Comparison of ENCODE assay signal across 8 mouse cellular contexts in the genomic region with DNA sequence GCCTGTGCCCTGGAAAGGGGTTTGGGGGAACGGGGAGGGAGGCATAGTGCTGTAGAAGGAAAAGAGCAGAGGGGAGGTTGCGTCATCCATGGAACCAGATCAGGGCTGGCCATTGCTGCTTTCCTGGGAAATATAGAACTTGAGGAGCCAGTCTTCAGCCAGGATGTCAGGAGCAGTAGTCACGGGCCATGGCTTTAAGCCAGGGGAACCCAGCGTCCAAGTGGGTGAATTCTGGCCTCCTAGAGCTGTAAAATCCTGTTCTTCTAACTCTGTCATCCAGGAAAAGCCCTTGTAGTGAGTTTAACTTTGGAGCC. TPM values are rescaled to one million over a fixed set of nuclear protein-coding genes. Genes with fewer than 3 reads are reported as not detected.
DNase-seq lines count a peak whose midpoint lies in the region; ATAC-seq and TF ChIP-seq lines count a peak whose summit lies in the region.

No protein-coding gene starts in this region.

- TF ChIP-seq CTCF in lung, postnatal 0 days (IDR thresholded peaks at IDR 0.05) = no peak

- H3K9me3 ChIP-seq in hindbrain, embryonic 15.5 days = no peaks in the 10 kb centered on the region
- H3K9me3 ChIP-seq in lung, postnatal 0 days (ENCODE audit: low read length) = no peaks in the 10 kb centered on the region

- H3K4me1 ChIP-seq in hindbrain, embryonic 15.5 days (replicated peaks) = peaks cover 78% of the 10 kb centered on the region
- H3K4me1 ChIP-seq in lung, postnatal 0 days (ENCODE audit: insufficient read depth, low read depth, low read length) = peaks cover 5% of the 10 kb centered on the region; the same call in 1 of the 2 replicates

- H3K4me2 ChIP-seq in hindbrain, embryonic 15.5 days = peak overlapping the region; percentile 47
- no peak overlapping the region for H3K4me2 ChIP-seq in lung, postnatal 0 days (replicated peaks; ENCODE audit: low read depth, low read length)

- WGBS in hindbrain, embryonic 15.5 days = 43% methylated on average over 4 of the region's 4 CpGs
- 11% methylated on average over 4 of the region's 4 CpGs for WGBS in lung, postnatal 0 days

- no peak for TF ChIP-seq EP300 in lung, postnatal 0 days (IDR thresholded peaks at IDR 0.05)

- peak overlapping the region; percentile 16; the same call in 1 of the 2 replicates for H3K9ac ChIP-seq in hindbrain, embryonic 15.5 days
- H3K9ac ChIP-seq in lung, postnatal 0 days (replicated peaks; ENCODE audit: low read depth) = no peak overlapping the region

- H3K36me3 ChIP-seq in hindbrain, embryonic 15.5 days = no peaks in the 10 kb centered on the region
- no peaks in the 10 kb centered on the region for H3K36me3 ChIP-seq in lung, postnatal 0 days (ENCODE audit: insufficient read depth, low read length)

- ATAC-seq in hindbrain, embryonic 15.5 days (ENCODE audit: low FRiP score, low read depth) = no peak
- ATAC-seq in lung, postnatal 0 days = peak; percentile 70
- ATAC-seq in frontal cortex, adult (ENCODE audit: low TSS enrichment) = no peak

- H3K4me3 ChIP-seq in hindbrain, embryonic 15.5 days = 0 out of 2 replicates have a peak overlapping the region, but pooled peaks have one; percentile 0
- no peak overlapping the region for H3K4me3 ChIP-seq in lung, postnatal 0 days (ENCODE audit: low read depth, low read length)

- peak; percentile 21 for DNase-seq in cerebellum, adult 8-10 months
- no peak for DNase-seq in cerebellum, postnatal 36 days
- DNase-seq in Muller cell, postnatal 12 days (ENCODE audit: inconsistent ontology term) = peak; percentile 66
- peak; percentile 62 for DNase-seq in lung, postnatal 0 days (ENCODE audit: low spot score)
- DNase-seq in embryo, embryonic 10.5 days (ENCODE audit: low spot score) = no peak
- no peak for DNase-seq in gastrocnemius, postnatal 25 days

- H3K27ac ChIP-seq in hindbrain, embryonic 15.5 days (replicated peaks) = peak overlapping the region; percentile 70
- no peak overlapping the region for H3K27ac ChIP-seq in lung, postnatal 0 days (ENCODE audit: low read length)

- H3K27me3 ChIP-seq in hindbrain, embryonic 15.5 days = no peaks in the 10 kb centered on the region
- H3K27me3 ChIP-seq in lung, postnatal 0 days (replicated peaks; ENCODE audit: insufficient read depth, low read length) = 0 out of 2 replicates have a peak, but pooled peaks cover 4% of the 10 kb centered on the region

RNA-seq across cellular contexts. Expression of a gene that starts 8.8 kb away (rescaled TPM):
- 21.2 and 21.6 TPM in 2 replicates for polyA plus RNA-seq in hindbrain, embryonic 15.5 days (2015; fragmentation: Nextera tagmentation; extraction: Ambion mirVana)
- polyA plus RNA-seq in lung, postnatal 0 days (2015; fragmentation: Nextera tagmentation; extraction: Ambion mirVana) = 0.12 and 0.14 TPM in 2 replicates
- under 1 TPM in 1 of 2 experiments, not detected in 1; 0.32 TPM for total RNA-seq in gastrocnemius, postnatal 25 days (2021)

Comparison
In these comparisons a context has a peak if more than half of its experiments do, and no peak if none do; other contexts are left out.
1. DNase-seq: peak in cerebellum, adult 8-10 months (single experiment), Muller cell, postnatal 12 days (single experiment) and lung, postnatal 0 days (single experiment); none in cerebellum, postnatal 36 days (0 of 2), embryo, embryonic 10.5 days (single experiment) and gastrocnemius, postnatal 25 days (single experiment).
2. RNA of a gene that starts 8.8 kb away (polyA plus RNA-seq): 21.2 to 21.6 TPM in hindbrain, embryonic 15.5 days; 0.12 to 0.14 TPM in lung, postnatal 0 days; every median in the first group is over 10 times any median in the second.